Mouse (Mus musculus) WW6 (cell line): ENCODE measurements at regions not wholly inside any gene's neighbourhood (a gene's known extent, or its start where the extent isn't known, plus 50 kb on each side); places are given as distances from the start of the nearest gene placed in this dataset.
A peak's percentile ranks its signal among the peaks of the same experiment; 100 is the strongest.
"Not testable (repeated sequence)": the region's sequence is repeated elsewhere in the genome, so short reads cannot be mapped to it uniquely, and the experiment has no call there.

Experiments used
- DNase-seq: peaks from one replicate; pipeline ENCODE4 v3.0.0-alpha.2; 2013; ENCODE audit warnings: low read depth, low spot score

DNA sequence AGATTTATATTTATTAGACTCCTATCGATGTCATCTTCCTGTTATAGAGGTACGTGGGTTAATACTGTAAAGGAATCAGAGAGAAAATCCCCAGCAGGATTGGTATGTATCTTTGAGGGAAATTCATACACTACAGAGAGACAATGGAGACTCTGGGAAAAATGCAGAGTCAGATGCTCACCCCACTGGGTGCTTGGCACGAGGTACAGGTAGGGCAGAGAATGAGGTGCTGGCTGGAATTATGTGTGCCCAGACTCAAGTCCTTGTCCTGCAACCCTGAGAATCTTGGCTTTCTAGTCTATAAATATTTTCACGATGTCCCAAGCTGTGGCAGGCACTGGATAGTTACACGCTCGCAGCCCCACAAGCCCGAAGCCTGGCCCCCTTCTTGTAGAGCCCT lies 57.8 kb upstream of the Cry1 start:
- no peak for DNase-seq

DNA sequence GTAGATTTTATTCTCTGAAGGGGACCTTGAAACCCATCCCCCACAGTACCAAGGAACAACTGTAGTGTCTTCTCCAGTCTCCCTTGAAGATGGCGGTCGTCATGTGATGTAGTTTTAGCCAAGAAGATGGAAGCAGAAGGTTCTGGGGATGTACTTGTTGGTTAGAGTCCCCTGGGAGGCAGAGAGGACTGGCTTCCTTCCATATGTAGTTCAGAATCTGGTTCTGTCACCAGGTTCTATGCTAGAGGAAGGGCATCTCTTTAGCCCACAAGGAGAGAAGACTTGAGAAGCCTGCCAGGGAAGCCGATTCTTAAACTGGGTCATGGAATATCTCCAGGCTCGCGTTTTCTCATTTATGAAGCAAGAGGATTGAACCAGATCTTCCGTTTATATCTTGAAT lies 58.7 kb upstream of the Cry1 start:
- DNase-seq, result no peak

- no peak for DNase-seq
Observed at GRCm38 (mm10) chr10:85265746-85266145, 80.9 kb upstream of the Cry1 start.

DNA sequence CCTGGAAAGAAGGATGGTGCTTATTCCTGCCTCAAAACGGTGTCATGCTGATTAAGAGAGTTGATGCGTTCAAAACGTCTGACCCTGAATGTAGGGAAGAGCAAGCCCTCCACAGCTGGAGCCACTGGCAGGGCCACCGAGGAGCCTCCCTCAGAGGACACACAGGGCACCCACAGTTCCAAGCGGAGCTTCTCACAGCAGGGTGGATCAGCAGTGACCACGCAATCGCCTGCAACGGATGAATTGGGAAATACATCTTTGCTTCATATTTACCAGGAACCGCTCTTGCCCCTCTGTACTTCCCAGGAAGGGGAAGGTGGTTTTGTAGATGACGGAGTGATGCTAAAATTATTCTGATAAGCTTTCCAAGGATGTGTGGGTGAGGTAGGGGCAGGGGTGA lies 81.3 kb upstream of the Cry1 start:
- no peak for DNase-seq

GRCm38 (mm10) chr10:85266796-85267195 lies 81.9 kb upstream of the Cry1 start:
- no peak for DNase-seq

DNA sequence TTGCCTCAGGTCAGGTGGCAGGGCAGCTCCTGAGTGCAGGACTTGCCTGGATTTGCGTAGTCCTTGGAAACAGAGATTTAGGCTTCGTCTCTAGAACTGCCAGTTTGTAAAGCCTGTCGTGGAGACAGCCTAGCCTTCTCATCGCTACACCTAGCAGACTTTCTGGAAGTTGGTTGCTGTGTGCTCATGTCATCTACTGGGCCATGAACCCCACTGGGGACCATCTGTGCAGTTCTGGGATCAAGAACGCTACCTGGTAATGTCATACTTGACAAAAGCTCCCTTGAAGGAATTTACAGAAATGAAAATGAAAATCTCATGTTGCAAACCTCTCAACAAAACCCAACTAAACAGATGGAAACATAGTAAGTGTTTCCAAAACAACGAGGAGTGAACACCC lies 85.3 kb upstream of the Cry1 start:
- DNase-seq, result no peak

DNA sequence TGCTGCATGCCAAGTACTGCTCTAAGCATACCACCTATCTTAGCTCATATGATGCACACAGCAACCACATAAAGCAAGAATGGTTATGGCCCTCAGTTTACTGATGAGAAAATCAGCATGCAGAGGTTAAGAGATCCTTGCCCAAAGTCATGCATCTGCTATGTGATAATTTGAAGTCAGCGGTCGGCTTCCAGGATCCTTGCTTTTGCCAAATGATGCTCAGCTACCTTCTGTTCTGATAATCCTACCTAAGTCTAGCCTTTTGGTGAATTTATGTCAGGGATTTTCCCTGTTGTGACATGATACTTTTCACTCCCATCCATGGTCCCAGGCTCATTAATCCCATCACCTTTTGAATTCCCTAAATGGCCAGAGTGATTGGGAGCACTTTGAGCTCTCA lies 91.9 kb upstream of the Cry1 start:
- no peak for DNase-seq

GRCm38 (mm10) chr10:85291733-85292476 lies 94.7 kb upstream of the Btbd11 start:
- no peak for DNase-seq

GRCm38 (mm10) chr10:85292477-85292855 lies 94.1 kb upstream of the Btbd11 start:
- DNase-seq, result no peak

DNA sequence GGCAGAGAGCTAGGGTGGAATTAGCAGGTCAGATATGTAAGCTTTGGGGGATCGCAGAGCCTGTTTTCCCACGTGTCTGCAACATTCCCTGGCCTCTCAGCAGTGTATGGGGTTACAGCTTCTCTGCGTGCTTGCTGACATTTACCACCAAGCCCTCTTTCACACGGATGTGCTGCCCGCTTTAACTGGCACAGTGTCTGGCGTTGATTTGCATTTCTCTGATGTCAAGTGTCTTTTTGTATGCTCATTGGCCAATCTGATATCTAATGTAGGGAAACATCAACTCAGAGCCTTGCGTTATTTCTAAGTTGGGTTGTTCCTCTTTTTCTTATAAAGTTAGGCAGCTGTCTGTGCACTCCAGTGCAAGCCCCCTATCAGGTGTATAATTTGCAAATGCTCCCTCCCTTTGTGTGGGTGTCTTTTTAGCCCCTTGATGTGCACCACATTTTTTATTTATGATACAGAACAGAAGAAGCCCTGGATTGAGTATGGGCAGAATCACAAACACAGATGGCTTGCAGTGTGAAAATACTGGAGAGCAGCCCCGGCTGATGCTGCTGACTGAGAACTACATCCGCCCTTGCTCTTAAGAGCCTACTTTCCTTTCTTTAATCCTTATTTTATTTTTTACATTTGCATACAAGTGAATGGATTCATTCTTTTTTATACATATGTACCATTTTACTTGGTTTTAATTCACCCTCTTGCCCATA lies 93.4 kb upstream of the Btbd11 start:
- DNase-seq, result no peak

DNA sequence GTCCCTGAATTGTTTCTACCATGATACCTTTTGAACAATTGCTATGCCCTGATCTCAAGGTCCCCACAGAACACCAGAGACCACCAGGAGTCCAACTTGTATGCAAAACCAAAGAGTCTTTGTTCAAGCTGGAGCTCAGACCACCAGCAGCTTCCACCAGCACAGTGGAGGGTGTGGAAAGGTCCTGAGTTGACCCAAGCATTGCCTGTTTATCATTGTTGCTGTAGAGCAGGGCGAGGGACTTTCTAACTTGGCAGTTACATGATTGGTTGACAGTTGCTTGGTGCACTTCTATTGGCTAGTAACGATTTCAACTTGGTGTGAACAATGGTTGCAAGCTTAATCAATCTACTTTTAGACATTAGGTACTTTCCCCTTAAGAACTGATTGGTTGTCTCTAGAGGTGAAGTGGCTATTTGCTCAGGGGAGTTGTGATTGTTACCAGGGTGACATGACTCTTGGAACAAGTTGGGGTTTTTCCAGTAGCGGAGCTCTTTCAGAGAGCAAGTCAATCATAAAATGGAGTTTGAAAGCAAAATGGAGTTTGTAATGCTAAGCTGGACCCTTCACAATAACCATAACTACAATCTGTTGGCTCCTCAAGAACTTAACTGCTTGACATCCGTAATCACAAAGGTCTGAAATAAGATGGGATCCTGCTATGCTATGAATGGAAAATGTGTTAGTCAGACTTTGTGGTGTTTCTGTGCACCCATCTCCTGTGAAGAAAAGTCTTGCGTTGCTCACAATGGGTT lies 91.3 kb upstream of the Btbd11 start:
- no peak for DNase-seq

DNA sequence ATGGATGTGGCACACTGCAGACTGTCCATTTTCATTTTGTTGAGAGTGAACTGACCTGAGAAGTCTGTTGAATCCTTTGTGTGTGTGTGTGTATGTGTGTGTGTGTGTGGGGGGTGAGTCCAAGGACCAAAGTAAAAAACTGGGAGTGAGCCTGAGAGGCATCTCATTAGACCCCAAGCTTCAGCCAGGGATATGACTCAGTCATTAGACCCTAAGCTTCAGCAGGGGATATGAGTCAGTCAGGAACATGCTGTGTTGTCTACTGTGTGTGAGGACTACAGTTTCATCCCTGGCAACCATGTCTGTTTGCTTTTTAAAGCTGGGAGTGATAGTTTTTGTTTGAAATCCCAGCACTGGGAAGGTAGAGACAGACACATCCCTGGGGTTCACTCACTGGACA lies 74.8 kb upstream of the Btbd11 start:
- no peak for DNase-seq

DNA sequence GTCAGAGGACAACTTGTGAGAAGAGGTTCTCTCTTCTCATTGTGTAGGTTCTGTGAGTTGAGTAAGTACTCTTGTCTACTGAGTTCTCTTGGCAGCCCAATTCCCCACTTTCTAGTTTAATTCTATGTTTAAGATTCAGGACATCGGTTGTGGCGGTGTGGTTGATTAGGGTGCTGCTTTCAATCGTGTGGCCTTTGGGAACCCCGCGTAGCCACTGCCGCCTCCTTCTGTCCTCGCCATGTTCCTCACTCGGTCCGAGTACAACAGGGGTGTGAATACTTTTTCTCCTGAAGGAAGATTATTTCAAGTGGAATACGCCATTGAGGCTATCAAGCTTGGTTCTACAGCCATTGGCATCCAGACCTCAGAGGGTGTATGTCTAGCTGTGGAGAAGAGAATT lies 73.3 kb upstream of the Btbd11 start:
- DNase-seq, result not testable (repeated sequence)

GRCm38 (mm10) chr10:85320971-85321370 lies 65.6 kb upstream of the Btbd11 start:
- DNase-seq, result no peak

- no peak for DNase-seq
Observed at GRCm38 (mm10) chr10:85322280-85322679, 64.3 kb upstream of the Btbd11 start.

GRCm38 (mm10) chr10:85329382-85329781 lies 57.2 kb upstream of the Btbd11 start:
- no peak for DNase-seq

- peak; percentile 48 for DNase-seq
Observed at GRCm38 (mm10) chr10:85330938-85331691, 55.5 kb upstream of the Btbd11 start.
